Mouse (Mus musculus): ENCODE measurements at regions not wholly inside any gene's neighbourhood (a gene's known extent, or its start where the extent isn't known, plus 50 kb on each side); places are given as distances from the start of the nearest gene placed in this dataset.
"Not testable (repeated sequence)": the region's sequence is repeated elsewhere in the genome, so short reads cannot be mapped to it uniquely, and the experiment has no call there.

- DNase-seq (ENCODE audit: low spot score) = no peak
- intact Hi-C loops (cut with DNase I) = loop anchor here (5.0 kb wide), 1 partner anchor 734 kb away; the partner anchor contains the start of gene Plxdc2
Observed at GRCm38 (mm10) chr2:17091454-17091853, 639.8 kb downstream of the Nebl start.

DNA sequence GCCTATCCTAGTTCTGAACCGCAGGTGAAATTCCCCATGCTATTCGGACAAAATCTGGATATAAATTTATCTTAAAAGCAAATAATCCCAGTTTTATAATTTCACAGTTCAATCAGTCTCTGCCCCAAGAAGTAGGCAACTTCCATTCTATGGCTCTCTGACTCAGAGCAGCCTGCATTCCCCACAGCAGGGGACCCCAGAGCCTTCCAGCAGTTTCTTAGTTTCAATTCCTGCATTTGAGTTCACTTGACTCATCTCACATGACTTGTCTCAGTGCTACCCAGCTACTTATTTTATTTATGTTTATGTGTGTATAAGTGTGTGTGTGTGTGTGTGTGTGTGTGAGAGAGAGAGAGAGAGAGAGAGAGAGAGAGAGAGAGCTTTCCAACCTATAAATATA lies 650.0 kb downstream of the Nebl start:
- no peak for DNase-seq (ENCODE audit: low spot score)
- intact Hi-C loops (cut with DNase I) = no loop called here

DNA sequence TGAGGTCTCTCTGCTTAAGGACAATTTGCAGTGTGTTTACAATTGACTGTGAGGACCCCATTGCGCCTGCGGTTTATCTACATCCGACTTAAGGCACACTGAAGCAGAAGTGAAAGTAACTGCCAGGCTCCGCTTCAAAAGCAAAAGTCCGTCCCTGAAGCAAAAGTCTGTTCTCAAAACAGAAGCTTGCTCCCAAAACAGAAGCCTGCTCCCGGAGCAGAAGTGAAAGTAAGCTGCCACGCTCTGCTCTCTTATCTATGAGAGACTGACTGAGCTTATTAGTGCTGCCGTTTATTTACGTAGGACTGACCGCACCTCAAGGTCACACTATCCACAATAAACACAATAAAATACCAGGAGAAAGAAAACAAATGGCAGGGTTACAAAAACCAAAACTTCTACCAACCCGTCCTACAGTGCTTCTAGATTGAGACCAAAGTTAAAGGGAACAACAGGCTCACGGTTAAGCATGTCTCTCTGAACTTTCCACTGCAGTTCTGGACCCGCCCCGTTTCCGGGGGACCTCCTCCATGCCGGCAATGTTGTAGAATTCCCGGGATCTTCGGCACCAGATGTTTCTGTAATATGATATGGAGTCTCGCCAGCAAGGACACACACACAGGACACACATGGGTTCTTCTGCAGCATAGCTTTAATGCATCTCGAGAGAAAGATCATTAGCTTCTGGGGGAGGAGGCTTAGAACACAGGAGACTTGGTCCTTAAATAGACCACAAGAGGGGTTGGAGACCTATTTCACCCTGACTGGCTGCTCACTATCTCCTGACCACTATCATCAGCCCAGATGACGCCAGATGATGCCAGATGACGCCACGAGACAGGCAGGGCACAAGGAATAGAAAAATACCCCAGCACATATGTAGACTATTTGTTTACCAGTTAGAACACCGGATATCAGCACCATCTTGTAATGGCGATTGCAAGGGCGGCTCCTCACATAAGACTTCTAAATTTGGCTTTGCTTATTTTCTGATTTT lies 665.8 kb downstream of the Nebl start:
- DNase-seq (ENCODE audit: low spot score); intact Hi-C loops (cut with DNase I): not testable (repeated sequence)

All from heart, postnatal 25 days (tissue).